Mouse (Mus musculus) CH12.LX (cell line): ENCODE results near the gene Tsks. TPM values are rescaled to one million over a fixed set of nuclear protein-coding genes. Genes with fewer than 3 reads are reported as not detected.
A peak's percentile ranks its signal among the peaks of the same experiment; 100 is the strongest.

Source experiments
- DNase-seq: peaks from one replicate; pipeline ENCODE4 v3.0.0-alpha.2; 2013; ENCODE audit errors: extremely low read depth
- H3K27ac ChIP-seq: 2 replicates; pipeline ENCODE4 v1.5.1; 2012; ENCODE audit warnings: low read depth, mild to moderate bottlenecking, control low read depth, moderate library complexity; ENCODE audit not compliant: insufficient read depth
- H3K27me3 ChIP-seq: replicated peaks from 2 replicates; pipeline ENCODE3; 2012; ENCODE audit warnings: inconsistent platforms
- H3K36me3 ChIP-seq, 2 experiments: replicated peaks in 1 of 2; 2 replicates each; pipeline versions ENCODE3 to v1.6.1; 2012; ENCODE audit warnings: inconsistent platforms in 1 of 2, low read length in 1 of 2, mild to moderate bottlenecking in 1 of 2, mixed read lengths in 1 of 2, moderate library complexity in 1 of 2; ENCODE audit not compliant: control insufficient read depth in 1 of 2, insufficient read depth in 1 of 2
- H3K4me1 ChIP-seq, 2 experiments: 2 replicates each; pipeline ENCODE4 v1.6.1; 2012; ENCODE audit warnings: inconsistent platforms in 1 of 2, moderate library complexity in 1 of 2; ENCODE audit not compliant: insufficient read depth in 2 of 2, control insufficient read depth in 1 of 2
- H3K4me2 ChIP-seq: 2 replicates; pipeline ENCODE4 v1.6.1; 2012; ENCODE audit warnings: low read depth, mild to moderate bottlenecking, control low read depth; ENCODE audit not compliant: poor library complexity, insufficient read depth, severe bottlenecking
- H3K4me3 ChIP-seq, 3 experiments: fragments of 150-350 bp in 1 of 3; sonication (generic) in 1 of 3; replicated peaks in 1 of 3; 2 replicates each; pipeline versions ENCODE3 to v1.5.1; 2011 to 2012; ENCODE audit warnings: low read depth in 2 of 3, low read length in 2 of 3, mild to moderate bottlenecking in 2 of 3, moderate library complexity in 2 of 3, control low read depth in 1 of 3, improper control_type of control experiment in 1 of 3, inconsistent platforms in 1 of 3, mixed read lengths in 1 of 3; ENCODE audit not compliant: poor library complexity in 1 of 3
- H3K79me2 ChIP-seq: replicated peaks from 2 replicates; pipeline ENCODE4 v1.6.1; 2012; ENCODE audit warnings: mild to moderate bottlenecking, moderate library complexity; ENCODE audit not compliant: control insufficient read depth, poor library complexity, insufficient read depth, severe bottlenecking; ENCODE audit errors: extremely low read depth
- H3K9ac ChIP-seq: 2 replicates; pipeline ENCODE4 v1.6.1; 2012; ENCODE audit warnings: low read depth, mild to moderate bottlenecking, control low read depth, moderate library complexity; ENCODE audit not compliant: insufficient read depth
- H3K9me3 ChIP-seq: replicated peaks from 2 replicates; pipeline ENCODE3; 2012; ENCODE audit warnings: low read length, inconsistent platforms, mixed read lengths
- BHLHE40 ChIP-seq: IDR thresholded peaks from 2 replicates; pipeline ENCODE4 v1.6.1; 2011; ENCODE audit warnings: mild to moderate bottlenecking, low read depth, low read length, improper control_type of control experiment
- E2F4 ChIP-seq: IDR thresholded peaks from 2 replicates; pipeline ENCODE4 v1.6.1; 2011; ENCODE audit warnings: low read depth, low read length, improper control_type of control experiment; ENCODE audit not compliant: insufficient replicate concordance
- EP300 ChIP-seq: IDR thresholded peaks from 2 replicates; pipeline ENCODE4 v1.6.1; 2011; ENCODE audit warnings: low read length, improper control_type of control experiment
- GABPA ChIP-seq: IDR thresholded peaks from 2 replicates; pipeline ENCODE4 v1.6.1; 2012; ENCODE audit warnings: low read depth, low read length, improper control_type of control experiment, inconsistent platforms; ENCODE audit not compliant: insufficient replicate concordance
- HCFC1 ChIP-seq: IDR thresholded peaks from 2 replicates; pipeline ENCODE4 v1.6.1; 2012; ENCODE audit warnings: low read depth, mild to moderate bottlenecking, inconsistent platforms, low read length, improper control_type of control experiment
- JUN ChIP-seq: IDR thresholded peaks from 2 replicates; pipeline ENCODE4 v1.6.1; 2011; ENCODE audit warnings: low read depth, mild to moderate bottlenecking, low read length, improper control_type of control experiment, moderate library complexity; ENCODE audit not compliant: insufficient read depth
- JUND ChIP-seq: conservative IDR thresholded peaks from 2 replicates; pipeline ENCODE4 v1.6.1; 2011; ENCODE audit warnings: low read depth, low read length, improper control_type of control experiment
- MAX ChIP-seq: IDR thresholded peaks from 2 replicates; pipeline ENCODE4 v1.6.1; 2011; ENCODE audit warnings: low read length, improper control_type of control experiment
- MAZ ChIP-seq: IDR thresholded peaks from 2 replicates; pipeline ENCODE4 v1.6.1; 2012; ENCODE audit warnings: low read depth, mild to moderate bottlenecking, inconsistent platforms, low read length, improper control_type of control experiment, moderate library complexity
- MXI1 ChIP-seq: IDR thresholded peaks from 2 replicates; pipeline ENCODE4 v1.6.1; 2011; ENCODE audit warnings: mild to moderate bottlenecking, low read depth, low read length, improper control_type of control experiment
- MYC ChIP-seq: IDR thresholded peaks from 2 replicates; pipeline ENCODE4 v1.6.1; 2011; ENCODE audit warnings: low read depth, mild to moderate bottlenecking, improper control_type of control experiment, low read length
- NRF1 ChIP-seq: IDR thresholded peaks from 2 replicates; pipeline ENCODE4 v1.6.1; 2014; ENCODE audit warnings: low read depth, mild to moderate bottlenecking, inconsistent platforms, low read length, improper control_type of control experiment, moderate library complexity
- PAX5 ChIP-seq: IDR thresholded peaks from 2 replicates; pipeline ENCODE4 v1.6.1; 2012; ENCODE audit warnings: low read length, inconsistent platforms, mixed read lengths
- POLR2A ChIP-seq: IDR thresholded peaks from 2 replicates; pipeline ENCODE4 v1.6.1; 2011; ENCODE audit warnings: low read depth, mild to moderate bottlenecking, improper control_type of control experiment, low read length
- RAD21 ChIP-seq: IDR thresholded peaks from 2 replicates; pipeline ENCODE4 v1.6.1; 2011; ENCODE audit warnings: low read depth, mild to moderate bottlenecking, low read length, improper control_type of control experiment, moderate library complexity
- RCOR1 ChIP-seq: conservative IDR thresholded peaks from 2 replicates; pipeline ENCODE4 v1.6.1; 2012; ENCODE audit warnings: low read depth, mild to moderate bottlenecking, inconsistent platforms, low read length, improper control_type of control experiment
- TCF12 ChIP-seq: IDR thresholded peaks from 2 replicates; pipeline ENCODE4 v1.6.1; 2014; ENCODE audit warnings: low read depth, mild to moderate bottlenecking, inconsistent platforms, low read length, improper control_type of control experiment
- USF1 ChIP-seq: IDR thresholded peaks from 2 replicates; pipeline ENCODE4 v1.6.1; 2014; ENCODE audit warnings: low read depth, mild to moderate bottlenecking, inconsistent platforms, low read length, improper control_type of control experiment
- ZC3H11A ChIP-seq: IDR thresholded peaks from 2 replicates; pipeline ENCODE4 v1.6.1; 2012; ENCODE audit warnings: low read depth, mild to moderate bottlenecking, inconsistent platforms, low read length, improper control_type of control experiment
- ZNF384 ChIP-seq: IDR thresholded peaks from 2 replicates; pipeline ENCODE4 v1.6.1; 2012; ENCODE audit warnings: low read depth, low read length, improper control_type of control experiment, inconsistent platforms
- dilution Hi-C: fragments of 300-500 bp; cut with MboI; formaldehyde crosslinking; loops from 2 replicates; pipeline ENCODE4 v1.14.3; 2020; ENCODE audit warnings: low sequenced_read_pairs; ENCODE audit not compliant: extremely low pct_unique_long_range_greater_than_20kb, extremely low pct_ligation_motif_present
- in situ Hi-C: fragments of 300-500 bp; cut with MboI; formaldehyde crosslinking; loops from 3 replicates; pipeline ENCODE4 v1.14.3; 2019; ENCODE audit warnings: low sequenced_read_pairs, low pct_ligation_motif_present, low pct_unique_long_range_greater_than_20kb, mixed read lengths
- polyA plus RNA-seq: library from polyadenylated mRNA; unstranded; fragments of >175 nt; gene quantifications from 2 replicates; pipeline ENCODE4 v1.2.1, GENCODE M21; 2012; ENCODE audit warnings: low read depth; ENCODE audit not compliant: insufficient read length
- total RNA-seq, 2 experiments: library from RNA; depleted of rRNA; stranded (reverse); fragments of 300-350 nt in 1 of 2; fragments of >200 nt in 1 of 2; gene quantifications; 2 replicates each; pipeline ENCODE4 v1.2.3; 2012 to 2014

The Tsks gene
- total and polyA plus RNA-seq, 3 experiments: not detected

DNA sequence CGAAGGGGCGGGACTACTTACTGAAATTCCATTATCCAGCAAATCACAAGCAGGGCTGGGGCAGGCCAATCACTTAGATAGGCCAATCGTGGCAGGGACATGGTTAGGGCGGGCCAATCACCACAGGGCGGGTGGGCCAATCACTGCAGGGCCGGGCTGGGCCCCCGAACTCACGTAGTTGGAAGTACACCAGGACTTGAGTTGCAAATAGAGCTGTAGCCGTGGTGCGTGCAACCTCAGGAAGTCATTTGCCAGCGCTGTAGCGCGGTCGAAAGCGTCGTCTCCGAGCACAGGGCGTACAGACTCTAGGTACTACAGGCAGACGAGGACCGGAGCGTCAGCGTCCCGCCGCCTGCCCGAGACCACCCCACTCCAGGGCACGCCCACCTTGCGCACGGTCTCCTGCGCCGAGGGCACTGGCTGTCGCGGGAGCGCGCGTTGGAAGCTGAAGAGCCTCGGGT lies 27.3 kb downstream of the Tsks start (continued):
- no peak for TF ChIP-seq GABPA
- peak; percentile 67; the same call in 1 of the 2 replicates for TF ChIP-seq POLR2A
- TF ChIP-seq MYC: no peak
- TF ChIP-seq NRF1: peak; percentile 64
- TF ChIP-seq HCFC1: 0 out of 2 replicates have a peak, but pooled peaks have one; percentile 40
- TF ChIP-seq E2F4: no peak
- no peak for TF ChIP-seq RCOR1
- no peak for TF ChIP-seq RAD21
- no peak for TF ChIP-seq ZC3H11A
- no peak for TF ChIP-seq JUND
- TF ChIP-seq MAX: no peak
- no peak for TF ChIP-seq USF1

GRCm38 (mm10) chr7:44971142-44971541 lies 28.1 kb downstream of the Tsks start:
- H3K27me3 ChIP-seq: no peaks in the 10 kb centered on the region
- H3K27ac ChIP-seq: no peak overlapping the region
- peaks cover 1 to 32% of the 10 kb centered on the region in 2 experiments for H3K36me3 ChIP-seq
- no peaks in the 10 kb centered on the region for H3K9me3 ChIP-seq
- peak overlapping the region in 1 of 3 experiments; percentile 56 for H3K4me3 ChIP-seq
- in situ Hi-C loops: no loop called here
- no peaks in the 10 kb centered on the region for H3K79me2 ChIP-seq
- peaks cover 7 to 25% of the 10 kb centered on the region in 2 experiments; a peak in 3 of 4 replicates for H3K4me1 ChIP-seq
- TF ChIP-seq EP300: no peak
- no peak for TF ChIP-seq JUN
- TF ChIP-seq MXI1: no peak
- TF ChIP-seq, all 38 proteins: peak for 0
- dilution Hi-C loops: no loop called here
- Histone ChIP-seq H3K9ac (no peak overlapping the region; the same call in 1 of the 2 replicates), H3K4me2 (peak overlapping the region; percentile 71)
- DNase-seq: no peak

DNA sequence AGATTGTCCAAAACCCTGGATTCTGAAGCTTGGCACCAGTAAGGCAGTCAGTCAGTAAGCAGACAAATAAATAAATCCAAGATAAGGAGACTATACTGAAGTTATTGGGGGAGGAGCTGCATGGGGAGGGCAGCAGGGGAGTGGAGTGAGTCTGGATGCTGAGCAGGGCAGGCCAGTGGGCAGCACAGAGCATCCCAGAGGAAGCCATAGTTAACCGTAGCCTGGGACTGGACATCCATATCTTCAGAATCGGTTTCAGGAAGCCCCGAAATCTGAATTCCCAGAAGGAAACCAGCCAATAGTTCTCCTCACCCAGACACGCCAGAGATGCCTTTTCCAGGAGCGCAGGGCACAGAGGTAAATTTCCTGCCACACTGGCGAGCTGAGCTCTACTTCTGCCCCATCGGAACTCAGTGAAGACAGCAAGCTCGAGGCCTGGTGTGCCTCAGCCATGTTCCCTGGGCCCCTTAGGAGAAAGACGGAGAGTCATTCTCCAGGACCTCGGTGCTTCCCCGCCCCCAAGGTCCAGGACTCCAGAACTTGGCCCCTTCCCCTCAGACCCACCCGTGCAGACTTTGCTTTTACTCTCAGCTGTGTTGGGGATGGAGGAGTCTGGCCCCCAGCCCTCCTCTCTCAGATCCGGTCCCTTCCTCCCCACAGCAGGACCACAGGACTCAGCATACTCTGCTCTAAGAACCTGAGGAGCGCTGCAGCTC lies 30.6 kb downstream of the Tsks start:
- TF ChIP-seq MAX (no peak), ZNF384 (no peak), TCF12 (no peak), NRF1 (no peak), BHLHE40 (no peak), MAZ (no peak), PAX5 (no peak), RCOR1 (no peak)
- H3K9ac ChIP-seq: no peak overlapping the region

More for the DNA sequence above, 30.6 kb downstream of the Tsks start:
- Histone ChIP-seq H3K4me3 (peak overlapping the region; percentile 5 to 55 (median 49)), H3K9me3 (no peaks in the 10 kb centered on the region), H3K27me3 (no peaks in the 10 kb centered on the region), H3K4me1 (peaks cover 7 to 25% of the 10 kb centered on the region in 2 experiments; a peak in 3 of 4 replicates), H3K4me2 (no peak overlapping the region), H3K79me2 (no peaks in the 10 kb centered on the region), H3K36me3 (peaks cover 21 to 45% of the 10 kb centered on the region in 2 experiments), H3K27ac (no peak overlapping the region)
- in situ Hi-C loops: no loop called here
- DNase-seq: no peak
- dilution Hi-C loops: no loop called here
